ENCODE assay signal across 9 mouse cellular contexts in genomic region chr2:118747301-118747960, GRCm38 (mm10). TPM values are rescaled to one million over a fixed set of nuclear protein-coding genes. Genes with fewer than 3 reads are reported as not detected.
DNase-seq lines count a peak whose midpoint lies in the region; ATAC-seq and TF ChIP-seq lines count a peak whose summit lies in the region.
"Had no signal": no experiment of that assay in that cellular context is flagged by ENCODE, and none has a peak within 500 bp of the region (broad histone marks: within the 10 kb centered on the region; RNA-seq: fewer than 3 reads in every experiment).

No protein-coding gene starts in this region.

- H3K27me3 ChIP-seq in CH12.LX (replicated peaks) = peaks cover 14% of the 10 kb centered on the region
- H3K27me3 ChIP-seq in forebrain, embryonic 12.5 days = peaks cover 32% of the 10 kb centered on the region
- H3K27me3 ChIP-seq in intestine, postnatal 0 days (replicated peaks; ENCODE audit: control insufficient read depth, insufficient read depth, low read length) = 0 out of 2 replicates have a peak, but pooled peaks cover 6% of the 10 kb centered on the region

- peaks cover 0 to 14% of the 10 kb centered on the region in 2 experiments for H3K36me3 ChIP-seq in CH12.LX (replicated peaks in 1 of 2; ENCODE audit: control insufficient read depth in 1 of 2, insufficient read depth in 1 of 2, low read length in 1 of 2)
- peaks cover 4% of the 10 kb centered on the region; the same call in 1 of the 2 replicates for H3K36me3 ChIP-seq in forebrain, embryonic 12.5 days (replicated peaks)
- peaks cover 7% of the 10 kb centered on the region; the same call in 1 of the 2 replicates for H3K36me3 ChIP-seq in intestine, postnatal 0 days (ENCODE audit: control insufficient read depth, insufficient read depth)

- peaks cover 4 to 51% of the 10 kb centered on the region in 2 experiments; a peak in 3 of 4 replicates for H3K4me1 ChIP-seq in CH12.LX (ENCODE audit: control insufficient read depth in 1 of 2, insufficient read depth in 2 of 2)
- H3K4me1 ChIP-seq in forebrain, embryonic 12.5 days = peaks cover 48% of the 10 kb centered on the region
- H3K4me1 ChIP-seq in intestine, postnatal 0 days (replicated peaks; ENCODE audit: control insufficient read depth, insufficient read depth, low read length) = peaks cover 4% of the 10 kb centered on the region; the same call in 1 of the 2 replicates

- TF ChIP-seq CTCF in CH12.LX (conservative IDR thresholded peaks at IDR 0.05 in 1 of 2, IDR thresholded peaks at IDR 0.05 in 1 of 2; ENCODE audit: low read depth in 2 of 2, low read length in 2 of 2) = no peak
- TF ChIP-seq CTCF in intestine, postnatal 0 days (IDR thresholded peaks at IDR 0.05; ENCODE audit: low read depth) = no peak

- no peaks in the 10 kb centered on the region for H3K79me2 ChIP-seq in CH12.LX (replicated peaks; ENCODE audit: control insufficient read depth, extremely low read depth, insufficient read depth, poor library complexity, severe bottlenecking)

- no peaks in the 10 kb centered on the region for H3K9me3 ChIP-seq in CH12.LX (replicated peaks; ENCODE audit: low read length)
- no peaks in the 10 kb centered on the region for H3K9me3 ChIP-seq in forebrain, embryonic 12.5 days
- no peaks in the 10 kb centered on the region for H3K9me3 ChIP-seq in intestine, postnatal 0 days (ENCODE audit: control insufficient read depth)

- H3K27ac ChIP-seq in CH12.LX (ENCODE audit: insufficient read depth, low read depth) = no peak overlapping the region
- H3K27ac ChIP-seq in forebrain, embryonic 12.5 days = no peak overlapping the region
- H3K27ac ChIP-seq in intestine, postnatal 0 days (ENCODE audit: low read depth, low read length) = peak overlapping the region; percentile 41; the same call in 1 of the 2 replicates

- WGBS in forebrain, embryonic 12.5 days = 37% methylated on average over 10 of the region's 10 CpGs
- 43% methylated on average over 10 of the region's 10 CpGs for WGBS in intestine, postnatal 0 days

- H3K4me2 ChIP-seq in CH12.LX (ENCODE audit: insufficient read depth, low read depth, poor library complexity, severe bottlenecking) = peak overlapping the region; percentile 38
- peak overlapping the region; percentile 98 for H3K4me2 ChIP-seq in forebrain, embryonic 12.5 days
- H3K4me2 ChIP-seq in intestine, postnatal 0 days (replicated peaks; ENCODE audit: low read depth) = peak overlapping the region; percentile 98

- peak overlapping the region in 2 of 3 experiments; percentile 37 to 58 for H3K4me3 ChIP-seq in CH12.LX (replicated peaks in 1 of 3; ENCODE audit: low read depth in 2 of 3, low read length in 2 of 3, poor library complexity in 1 of 3)
- peak overlapping the region; percentile 94 for H3K4me3 ChIP-seq in forebrain, embryonic 12.5 days (replicated peaks)
- H3K4me3 ChIP-seq in intestine, postnatal 0 days (ENCODE audit: low read depth, low read length) = peak overlapping the region; percentile 78

- no peak for ATAC-seq in forebrain, embryonic 12.5 days (ENCODE audit: low FRiP score)
- no peak for ATAC-seq in intestine, postnatal 0 days

- TF ChIP-seq RAD21 in CH12.LX (IDR thresholded peaks at IDR 0.05; ENCODE audit: low read depth, low read length) = no peak

- no peak for TF ChIP-seq POLR2A in CH12.LX (IDR thresholded peaks at IDR 0.05; ENCODE audit: low read depth, low read length)

- dilution Hi-C loops in CH12.LX (cut with MboI; ENCODE audit: extremely low pct_ligation_motif_present, extremely low pct_unique_long_range_greater_than_20kb, low sequenced_read_pairs) = no loop called here

- H3K9ac ChIP-seq in CH12.LX (ENCODE audit: insufficient read depth, low read depth) = peak overlapping the region; percentile 26
- no peak overlapping the region for H3K9ac ChIP-seq in forebrain, embryonic 12.5 days
- H3K9ac ChIP-seq in intestine, postnatal 0 days (ENCODE audit: low read depth, low read length) = peak overlapping the region; percentile 89; the same call in 1 of the 2 replicates

- DNase-seq in cerebellum, adult 11 months = peak; percentile 42
- DNase-seq in cerebellum, postnatal 4 days (ENCODE audit: low spot score in 2 of 2) = no peak
- no peak for DNase-seq in CH12.LX (ENCODE audit: extremely low read depth)
- peak; percentile 69 for DNase-seq in lung, postnatal 14 days
- DNase-seq in thymus, postnatal 10 days (ENCODE audit: low spot score in 2 of 2) = no peak
- no peak for DNase-seq in ovary, postnatal 14 days (ENCODE audit: low spot score)

- in situ Hi-C loops in CH12.LX (cut with MboI; ENCODE audit: low pct_ligation_motif_present, low pct_unique_long_range_greater_than_20kb, low sequenced_read_pairs) = loop anchor here (25.0 kb wide), 1 partner anchor 260 kb away; the partner anchor contains the start of gene Srp14

- no peak for TF ChIP-seq EP300 in CH12.LX (IDR thresholded peaks at IDR 0.05; ENCODE audit: low read length)

TF ChIP-seq in CH12.LX, 34 proteins besides CTCF, POLR2A, EP300 and RAD21:
- TF ChIP-seq SMC3 (IDR thresholded peaks at IDR 0.05; ENCODE audit: low read depth, low read length) = no peak
- TF ChIP-seq ZMIZ1 (IDR thresholded peaks at IDR 0.05; ENCODE audit: low read depth, low read length) = no peak
- TF ChIP-seq MAZ (IDR thresholded peaks at IDR 0.05; ENCODE audit: low read depth, low read length) = no peak
- no peak for TF ChIP-seq TCF12 (IDR thresholded peaks at IDR 0.05; ENCODE audit: low read depth, low read length)
- TF ChIP-seq IRF4 (IDR thresholded peaks at IDR 0.05; ENCODE audit: low read depth, low read length) = no peak
TF ChIP-seq in CH12.LX: peak in this region for 0.

RNA-seq across cellular contexts. Expression of gene Inafm2, which starts 1.9 kb away (rescaled TPM):
- 4.2 and 4.3 TPM in 2 replicates for total RNA-seq in CH12.LX (2012; rRNA removed)
- total RNA-seq in CH12.LX (2014; rRNA removed) = 3.6 TPM in 2 replicates
- polyA plus RNA-seq in CH12.LX (2012; ENCODE audit: insufficient read length, low read depth) = 2.6 and 2.7 TPM in 2 replicates
- polyA plus RNA-seq in forebrain, embryonic 12.5 days (2016; fragmentation: Nextera tagmentation; extraction: Ambion mirVana) = 22.3 and 24.4 TPM in 2 replicates
- 24.7 and 26.2 TPM in 2 replicates for polyA plus RNA-seq in intestine, postnatal 0 days (2015; fragmentation: Nextera tagmentation; extraction: Ambion mirVana)

RNA-seq across cellular contexts. Expression of gene Ccdc9b, which starts 15.0 kb away (rescaled TPM):
- not detected in 2 replicates for total RNA-seq in CH12.LX (2012; rRNA removed)
- total RNA-seq in CH12.LX (2014; rRNA removed) = not detected in 2 replicates
- not detected in 2 replicates for polyA plus RNA-seq in CH12.LX (2012; ENCODE audit: insufficient read length, low read depth)
- polyA plus RNA-seq in forebrain, embryonic 12.5 days (2016; fragmentation: Nextera tagmentation; extraction: Ambion mirVana) = 2.8 TPM in 2 replicates
- polyA plus RNA-seq in intestine, postnatal 0 days (2015; fragmentation: Nextera tagmentation; extraction: Ambion mirVana) = 0.77 and 1.2 TPM in 2 replicates

RNA-seq across cellular contexts. Expression of gene Plcb2, which starts 19.2 kb away (rescaled TPM):
- 6.9 and 7.8 TPM in 2 replicates for total RNA-seq in CH12.LX (2012; rRNA removed)
- total RNA-seq in CH12.LX (2014; rRNA removed) = 5.7 and 6.4 TPM in 2 replicates
- 18.9 and 22.3 TPM in 2 replicates for polyA plus RNA-seq in CH12.LX (2012; ENCODE audit: insufficient read length, low read depth)
- polyA plus RNA-seq in forebrain, embryonic 12.5 days (2016; fragmentation: Nextera tagmentation; extraction: Ambion mirVana) = 0.19 and 0.36 TPM in 2 replicates
- polyA plus RNA-seq in intestine, postnatal 0 days (2015; fragmentation: Nextera tagmentation; extraction: Ambion mirVana) = 0.59 and 0.76 TPM in 2 replicates

RNA-seq across cellular contexts. Expression of gene Phgr1, which starts 25.1 kb away (rescaled TPM):
- not detected in 2 replicates for total RNA-seq in CH12.LX (2012; rRNA removed)
- not detected in 2 replicates for total RNA-seq in CH12.LX (2014; rRNA removed)
- polyA plus RNA-seq in CH12.LX (2012; ENCODE audit: insufficient read length, low read depth) = not detected in 2 replicates
- not detected in 2 replicates for polyA plus RNA-seq in forebrain, embryonic 12.5 days (2016; fragmentation: Nextera tagmentation; extraction: Ambion mirVana)
- 66.7 and 88.7 TPM in 2 replicates for polyA plus RNA-seq in intestine, postnatal 0 days (2015; fragmentation: Nextera tagmentation; extraction: Ambion mirVana)
- total RNA-seq: heart, postnatal 10 days had no signal

RNA-seq across cellular contexts. Expression of gene Disp2, which starts 32.1 kb away (rescaled TPM):
- total RNA-seq in CH12.LX (2012; rRNA removed) (not detected in 2 replicates), CH12.LX (2014; rRNA removed) (not detected in 2 replicates)
- not detected in 2 replicates for polyA plus RNA-seq in CH12.LX (2012; ENCODE audit: insufficient read length, low read depth)
- polyA plus RNA-seq in forebrain, embryonic 12.5 days (2016; fragmentation: Nextera tagmentation; extraction: Ambion mirVana) = 11.5 and 14.1 TPM in 2 replicates
- 2.5 and 3.1 TPM in 2 replicates for polyA plus RNA-seq in intestine, postnatal 0 days (2015; fragmentation: Nextera tagmentation; extraction: Ambion mirVana)

Comparison
In these comparisons a context has a peak if more than half of its experiments do, and no peak if none do; other contexts are left out.
1. DNase-seq: peak in cerebellum, adult 11 months (single experiment) and lung, postnatal 14 days (single experiment); none in cerebellum, postnatal 4 days (0 of 2), CH12.LX (single experiment), thymus, postnatal 10 days (0 of 2) and ovary, postnatal 14 days (single experiment).
2. H3K4me2 ChIP-seq: peak in every context shown above with its lines; median percentile 98 in forebrain, embryonic 12.5 days; 98 in intestine, postnatal 0 days; 38 in CH12.LX.
3. RNA of gene Plcb2, which starts 19.2 kb away (polyA plus RNA-seq): 18.9 to 22.3 TPM in CH12.LX; 0.59 to 0.76 TPM in intestine, postnatal 0 days and 0.19 to 0.36 TPM in forebrain, embryonic 12.5 days; every median in the first group is over 10 times any median in the second.
4. Peak in every context shown above with its lines, with median percentiles within 50 percentile points of each other: H3K4me3 ChIP-seq.